Mouse (Mus musculus) liver (tissue): Measurements from ENCODE around the gene Tmem251.

Experiments used
- DNase-seq: peaks from one replicate; pipeline ENCODE4 v3.0.0-alpha.2; 2020; ENCODE audit warnings: mixed read lengths

The Tmem251 gene

GRCm38 (mm10) chr12:102743589-102744574 is at the start of gene Tmem251, which contains the start of gene Moap1:
Tmem251 (plus strand) TSS chr12:102743762.
Moap1 (minus strand) TSS chr12:102743661.
- peak; percentile 92 for DNase-seq

- DNase-seq, result no peak
Measured at GRCm38 (mm10) chr12:102695369-102696239, 48.0 kb upstream of the Tmem251 start.

GRCm38 (mm10) chr12:102696635-102697354 is 46.8 kb upstream of the Tmem251 start:
- DNase-seq, result no peak

GRCm38 (mm10) chr12:102697381-102697780 is 46.2 kb upstream of the Tmem251 start:
- DNase-seq, result no peak

GRCm38 (mm10) chr12:102698089-102698684 is 45.4 kb upstream of the Tmem251 start:
- no peak for DNase-seq

- no peak for DNase-seq
Measured at GRCm38 (mm10) chr12:102699156-102699555, 44.4 kb upstream of the Tmem251 start.

- DNase-seq, result no peak
Measured at GRCm38 (mm10) chr12:102700453-102700852, 43.1 kb upstream of the Tmem251 start.

GRCm38 (mm10) chr12:102701691-102702207 is 41.8 kb upstream of the Tmem251 start:
- no peak for DNase-seq

GRCm38 (mm10) chr12:102702356-102703110 is 41.0 kb upstream of the Tmem251 start:
- DNase-seq, result peak; percentile 82

GRCm38 (mm10) chr12:102703111-102703412 is 40.5 kb upstream of the Tmem251 start:
- DNase-seq, result no peak

- DNase-seq, result no peak
Measured at GRCm38 (mm10) chr12:102703441-102703840, 40.1 kb upstream of the Tmem251 start.

- no peak for DNase-seq
Measured at GRCm38 (mm10) chr12:102703921-102704408, 39.6 kb upstream of the Tmem251 start.

GRCm38 (mm10) chr12:102704457-102705198 is 38.9 kb upstream of the Tmem251 start, which contains the start of gene Itpk1:
Itpk1 (minus strand) TSS chr12:102704930.
- peak; percentile 85 for DNase-seq

- peak; percentile 81 for DNase-seq
Measured at GRCm38 (mm10) chr12:102705216-102705871, 38.2 kb upstream of the Tmem251 start.

- no peak for DNase-seq
Measured at GRCm38 (mm10) chr12:102705906-102706640, 37.5 kb upstream of the Tmem251 start.

GRCm38 (mm10) chr12:102706833-102707463 is 36.6 kb upstream of the Tmem251 start:
- DNase-seq, result no peak

GRCm38 (mm10) chr12:102708220-102708619 is 35.3 kb upstream of the Tmem251 start:
- no peak for DNase-seq

GRCm38 (mm10) chr12:102709896-102710295 is 33.7 kb upstream of the Tmem251 start:
- DNase-seq, result no peak
